Mouse (Mus musculus): ENCODE data around the gene Teddm1a. TPM values are rescaled to one million over a fixed set of nuclear protein-coding genes. Genes with fewer than 3 reads are reported as not detected.

The Teddm1a gene
- polyA plus RNA-seq, 1 experiment, result not detected

DNA sequence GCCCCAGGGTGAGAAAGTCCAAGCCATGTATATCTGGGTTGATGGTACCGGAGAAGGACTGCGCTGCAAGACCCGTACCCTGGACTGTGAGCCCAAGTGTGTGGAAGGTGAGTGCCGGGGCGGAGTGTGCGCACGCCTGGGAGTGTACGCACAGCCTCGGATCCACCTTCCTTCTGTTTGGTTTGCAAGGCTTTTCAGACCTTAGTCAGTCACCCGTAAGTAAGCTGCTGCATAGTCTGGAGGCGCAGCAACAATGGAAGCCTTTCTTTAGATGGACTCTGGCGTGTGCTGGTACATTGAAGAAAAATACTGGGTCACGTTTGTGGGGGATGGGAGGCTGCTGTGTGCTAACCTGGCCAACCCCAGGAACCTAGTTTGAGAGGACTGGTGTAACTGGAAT, 11.5 kb downstream of the Teddm1a start:
- H3ac ChIP-seq (ENCODE audit: control insufficient read depth, insufficient read length), result no peak overlapping the region
- TF ChIP-seq MAX (IDR thresholded peaks at IDR 0.05; ENCODE audit: low read depth) (no peak), SRF (IDR thresholded peaks at IDR 0.05; ENCODE audit: control insufficient read depth, insufficient read length, low read depth) (no peak)
- peaks cover 7% of the 10 kb centered on the region for H3K79me2 ChIP-seq (ENCODE audit: control insufficient read depth, insufficient read depth)
- peaks cover 14% of the 10 kb centered on the region for H3K36me3 ChIP-seq (ENCODE audit: control insufficient read depth, insufficient read depth)
- no peak overlapping the region for H3K4me3 ChIP-seq
- H3K4me2 ChIP-seq (ENCODE audit: low read depth), result no peak overlapping the region
- H3K27me3 ChIP-seq (ENCODE audit: control insufficient read depth, insufficient read depth, insufficient read length), result no peaks in the 10 kb centered on the region

DNA sequence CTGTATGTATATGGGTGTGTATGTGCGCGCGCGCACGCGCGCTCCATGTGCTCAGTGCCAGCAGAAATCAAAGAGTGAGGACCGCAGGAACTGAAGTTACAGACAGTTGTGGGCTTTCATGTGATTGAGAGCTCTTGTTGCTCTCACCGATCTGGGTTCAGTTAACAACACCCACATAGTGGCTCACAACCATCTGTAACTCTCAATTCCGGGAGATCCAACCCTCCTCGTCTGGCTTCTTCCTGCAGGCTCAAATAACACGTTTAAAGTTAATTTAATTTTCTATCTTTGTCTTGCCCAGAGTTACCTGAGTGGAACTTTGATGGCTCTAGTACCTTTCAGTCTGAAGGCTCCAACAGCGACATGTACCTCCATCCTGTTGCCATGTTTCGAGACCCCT, 12.7 kb downstream of the Teddm1a start:
- no peak overlapping the region for H3ac ChIP-seq (ENCODE audit: control insufficient read depth, insufficient read length)
- no peak overlapping the region for H3K4me2 ChIP-seq (ENCODE audit: low read depth)
- no peak overlapping the region for H3K4me3 ChIP-seq

DNA sequence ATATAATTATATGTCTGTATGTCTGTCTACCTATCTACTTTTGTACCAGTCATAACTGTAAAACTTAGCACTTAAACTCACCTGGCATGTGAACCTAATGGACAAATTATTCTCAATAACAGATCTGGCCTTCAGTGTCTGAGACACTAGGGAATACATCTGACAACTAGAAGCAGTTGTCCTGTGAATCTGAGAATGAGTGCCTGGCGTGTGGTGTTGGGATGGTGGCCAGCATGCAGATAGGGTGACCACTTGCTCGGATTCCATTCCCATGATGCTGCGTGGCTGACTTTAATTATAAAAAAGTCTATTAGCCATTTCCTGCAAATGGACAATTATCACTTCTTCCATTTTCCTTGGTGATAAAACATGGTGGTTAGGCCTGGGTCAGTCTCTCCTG, 14.3 kb downstream of the Teddm1a start:
- Histone ChIP-seq H3ac (ENCODE audit: control insufficient read depth, insufficient read length) (no peak overlapping the region), H3K27me3 (ENCODE audit: control insufficient read depth, insufficient read depth, insufficient read length) (no peaks in the 10 kb centered on the region), H3K4me3 (no peak overlapping the region), H3K4me2 (ENCODE audit: low read depth) (no peak overlapping the region), H3K36me3 (ENCODE audit: control insufficient read depth, insufficient read depth) (peaks cover 20% of the 10 kb centered on the region), H3K79me2 (ENCODE audit: control insufficient read depth, insufficient read depth) (peaks cover 7% of the 10 kb centered on the region)
- no peak for TF ChIP-seq REST (IDR thresholded peaks at IDR 0.05; ENCODE audit: insufficient read depth, insufficient read length)
- TF ChIP-seq MYOG (IDR thresholded peaks at IDR 0.05; ENCODE audit: control insufficient read depth in 1 of 3, insufficient read depth in 1 of 3, insufficient read length in 2 of 3, low read depth in 2 of 3), result peak; percentile 19 to 71 (median 53)
- TF ChIP-seq CEBPB (IDR thresholded peaks at IDR 0.05; ENCODE audit: insufficient read depth, poor library complexity, severe bottlenecking), result no peak
- TF ChIP-seq MYOD1 (IDR thresholded peaks at IDR 0.05; ENCODE audit: control insufficient read depth in 1 of 3, insufficient read length in 2 of 3, low read depth in 2 of 3), result peak in 2 of 3 experiments; percentile 70 to 83
- TF ChIP-seq MAX (IDR thresholded peaks at IDR 0.05; ENCODE audit: low read depth), result no peak

More for the DNA sequence above, 12.7 kb downstream of the Teddm1a start:
- TF ChIP-seq TCF12 (IDR thresholded peaks at IDR 0.05; ENCODE audit: insufficient read depth, poor library complexity, severe bottlenecking) (no peak), CEBPB (IDR thresholded peaks at IDR 0.05; ENCODE audit: insufficient read depth, poor library complexity, severe bottlenecking) (no peak), E2F4 (IDR thresholded peaks at IDR 0.05; ENCODE audit: insufficient read depth) (no peak), SRF (IDR thresholded peaks at IDR 0.05; ENCODE audit: control insufficient read depth, insufficient read length, low read depth) (no peak), POLR2AphosphoS2 (IDR thresholded peaks at IDR 0.05; ENCODE audit: insufficient read length, low read depth) (no peak)
- Histone ChIP-seq H3K36me3 (ENCODE audit: control insufficient read depth, insufficient read depth) (peaks cover 20% of the 10 kb centered on the region), H3K27me3 (ENCODE audit: control insufficient read depth, insufficient read depth, insufficient read length) (no peaks in the 10 kb centered on the region), H3K79me2 (ENCODE audit: control insufficient read depth, insufficient read depth) (peaks cover 7% of the 10 kb centered on the region)

DNA sequence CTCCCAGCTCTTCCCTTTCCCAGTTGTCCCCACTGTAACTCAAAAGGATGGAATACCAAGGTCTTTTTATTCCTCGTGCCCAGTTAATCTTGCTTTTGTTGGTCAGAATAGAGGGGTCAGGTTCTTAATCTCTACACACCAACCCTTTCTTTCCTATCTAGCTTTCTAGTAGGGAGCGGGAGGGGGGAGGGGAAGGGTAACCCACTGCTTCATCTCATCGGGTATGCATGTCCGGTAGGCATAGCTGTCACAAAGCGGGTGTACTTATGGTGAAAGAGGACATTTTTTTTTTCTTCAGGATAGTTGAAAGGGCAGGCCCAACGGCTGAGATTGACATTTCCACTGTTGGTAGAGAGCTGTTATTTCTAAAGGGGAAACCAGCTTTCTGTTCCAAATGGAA, 16.7 kb downstream of the Teddm1a start:
- Histone ChIP-seq H3K4me2 (ENCODE audit: low read depth) (no peak overlapping the region), H3K36me3 (ENCODE audit: control insufficient read depth, insufficient read depth) (peaks cover 20% of the 10 kb centered on the region), H3ac (ENCODE audit: control insufficient read depth, insufficient read length) (no peak overlapping the region), H3K27me3 (ENCODE audit: control insufficient read depth, insufficient read depth, insufficient read length) (no peaks in the 10 kb centered on the region), H3K4me3 (no peak overlapping the region), H3K79me2 (ENCODE audit: control insufficient read depth, insufficient read depth) (no peaks in the 10 kb centered on the region)
- TF ChIP-seq MYOD1 (IDR thresholded peaks at IDR 0.05; ENCODE audit: control insufficient read depth in 1 of 3, insufficient read length in 2 of 3, low read depth in 2 of 3) (no peak), MAX (IDR thresholded peaks at IDR 0.05; ENCODE audit: low read depth) (no peak), USF1 (IDR thresholded peaks at IDR 0.05; ENCODE audit: low read depth) (no peak), REST (IDR thresholded peaks at IDR 0.05; ENCODE audit: insufficient read depth, insufficient read length) (no peak), MYOG (IDR thresholded peaks at IDR 0.05; ENCODE audit: control insufficient read depth in 1 of 3, insufficient read depth in 1 of 3, insufficient read length in 2 of 3, low read depth in 2 of 3) (no peak), SRF (IDR thresholded peaks at IDR 0.05; ENCODE audit: control insufficient read depth, insufficient read length, low read depth) (no peak), E2F4 (IDR thresholded peaks at IDR 0.05; ENCODE audit: insufficient read depth) (no peak), TCF3 (IDR thresholded peaks at IDR 0.05; ENCODE audit: insufficient read length, low read depth) (no peak), POLR2A (IDR thresholded peaks at IDR 0.05; ENCODE audit: insufficient read length, low read depth) (no peak), POLR2AphosphoS2 (IDR thresholded peaks at IDR 0.05; ENCODE audit: insufficient read length, low read depth) (no peak), TCF12 (IDR thresholded peaks at IDR 0.05; ENCODE audit: insufficient read depth, poor library complexity, severe bottlenecking) (no peak), CEBPB (IDR thresholded peaks at IDR 0.05; ENCODE audit: insufficient read depth, poor library complexity, severe bottlenecking) (no peak)

DNA sequence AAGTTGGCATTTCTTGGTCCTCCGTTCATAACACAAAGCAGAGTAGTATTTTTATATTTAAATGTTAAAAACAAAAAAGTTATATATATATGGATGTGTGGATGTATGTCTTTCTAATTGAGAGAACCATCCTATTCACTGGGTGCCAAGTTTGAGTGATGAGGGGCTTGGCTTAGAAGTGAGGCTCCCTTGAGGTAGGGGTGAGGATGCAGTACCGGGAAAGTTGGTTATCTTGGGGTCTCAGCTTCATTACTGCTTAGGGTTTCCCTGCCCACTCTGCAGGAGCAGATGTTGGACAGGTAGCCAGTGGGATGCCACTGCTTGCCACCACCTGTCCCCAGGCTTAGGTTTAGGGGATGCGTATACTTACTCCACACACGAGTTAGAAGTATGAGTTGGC, 17.2 kb downstream of the Teddm1a start:
- Histone ChIP-seq H3K4me2 (ENCODE audit: low read depth) (no peak overlapping the region), H3ac (ENCODE audit: control insufficient read depth, insufficient read length) (no peak overlapping the region), H3K79me2 (ENCODE audit: control insufficient read depth, insufficient read depth) (no peaks in the 10 kb centered on the region), H3K36me3 (ENCODE audit: control insufficient read depth, insufficient read depth) (peaks cover 16% of the 10 kb centered on the region), H3K27me3 (ENCODE audit: control insufficient read depth, insufficient read depth, insufficient read length) (no peaks in the 10 kb centered on the region), H3K4me3 (no peak overlapping the region)
- TF ChIP-seq SRF (IDR thresholded peaks at IDR 0.05; ENCODE audit: control insufficient read depth, insufficient read length, low read depth) (no peak), TCF12 (IDR thresholded peaks at IDR 0.05; ENCODE audit: insufficient read depth, poor library complexity, severe bottlenecking) (no peak), TCF3 (IDR thresholded peaks at IDR 0.05; ENCODE audit: insufficient read length, low read depth) (no peak), POLR2A (IDR thresholded peaks at IDR 0.05; ENCODE audit: insufficient read length, low read depth) (no peak), REST (IDR thresholded peaks at IDR 0.05; ENCODE audit: insufficient read depth, insufficient read length) (no peak), MYOG (IDR thresholded peaks at IDR 0.05; ENCODE audit: control insufficient read depth in 1 of 3, insufficient read depth in 1 of 3, insufficient read length in 2 of 3, low read depth in 2 of 3) (no peak), CEBPB (IDR thresholded peaks at IDR 0.05; ENCODE audit: insufficient read depth, poor library complexity, severe bottlenecking) (no peak), USF1 (IDR thresholded peaks at IDR 0.05; ENCODE audit: low read depth) (no peak), E2F4 (IDR thresholded peaks at IDR 0.05; ENCODE audit: insufficient read depth) (no peak), POLR2AphosphoS2 (IDR thresholded peaks at IDR 0.05; ENCODE audit: insufficient read length, low read depth) (no peak)

Data from myocyte (in vitro differentiated cells).